Mouse (Mus musculus): Measurements from ENCODE around the gene Gja1. TPM values are rescaled to one million over a fixed set of nuclear protein-coding genes. Genes with fewer than 3 reads are reported as not detected.

Gene Gja1
- total and polyA plus RNA-seq, 3 experiments = 26.0 to 45.0 (median 31.2) TPM

GRCm38 (mm10) chr10:56379720-56380119 is 2.6 kb downstream of the Gja1 start:
- no peak overlapping the region for H3K27ac ChIP-seq (ENCODE audit: insufficient read depth, low read depth)
- dilution Hi-C loops (cut with MboI; ENCODE audit: extremely low pct_ligation_motif_present, extremely low pct_unique_long_range_greater_than_20kb, low sequenced_read_pairs) (no loop called here), in situ Hi-C loops (cut with MboI; ENCODE audit: low pct_ligation_motif_present, low pct_unique_long_range_greater_than_20kb, low sequenced_read_pairs) (loop anchor here (10.0 kb wide), 1 partner anchor 105 kb away; no protein-coding TSS in a partner anchor)
- peak overlapping the region; percentile 63 for H3K4me2 ChIP-seq (ENCODE audit: insufficient read depth, low read depth, poor library complexity, severe bottlenecking)
- no peaks in the 10 kb centered on the region for H3K27me3 ChIP-seq (replicated peaks)
- H3K79me2 ChIP-seq (replicated peaks; ENCODE audit: control insufficient read depth, extremely low read depth, insufficient read depth, poor library complexity, severe bottlenecking) = peaks cover 54% of the 10 kb centered on the region
- H3K4me1 ChIP-seq (ENCODE audit: control insufficient read depth in 1 of 2, insufficient read depth in 2 of 2) = peaks cover 2 to 10% of the 10 kb centered on the region in 2 experiments; a peak in 2 of 4 replicates
- DNase-seq (ENCODE audit: extremely low read depth) = no peak
- H3K9me3 ChIP-seq (replicated peaks; ENCODE audit: low read length) = no peaks in the 10 kb centered on the region
- H3K9ac ChIP-seq (ENCODE audit: insufficient read depth, low read depth) = peak overlapping the region; percentile 45; the same call in 1 of the 2 replicates
- H3K36me3 ChIP-seq (replicated peaks in 1 of 2; ENCODE audit: control insufficient read depth in 1 of 2, insufficient read depth in 1 of 2, low read length in 1 of 2) = peaks cover 0 to 3% of the 10 kb centered on the region in 2 experiments
- TF ChIP-seq BHLHE40 (IDR thresholded peaks at IDR 0.05; ENCODE audit: low read depth, low read length) (no peak), MAFK (IDR thresholded peaks at IDR 0.05; ENCODE audit: insufficient replicate concordance, low read length) (no peak), PAX5 (IDR thresholded peaks at IDR 0.05; ENCODE audit: low read length) (no peak), HCFC1 (IDR thresholded peaks at IDR 0.05; ENCODE audit: low read depth, low read length) (no peak), MAX (IDR thresholded peaks at IDR 0.05; ENCODE audit: low read length) (no peak), SMC3 (IDR thresholded peaks at IDR 0.05; ENCODE audit: low read depth, low read length) (no peak)
- peak overlapping the region; percentile 54 to 60 (median 59) for H3K4me3 ChIP-seq (replicated peaks in 1 of 3; ENCODE audit: low read depth in 2 of 3, low read length in 2 of 3, poor library complexity in 1 of 3)

GRCm38 (mm10) chr10:56385195-56386109 is 8.3 kb downstream of the Gja1 start:
- no peak for TF ChIP-seq MXI1 (IDR thresholded peaks at IDR 0.05; ENCODE audit: low read depth, low read length)
- no peak for TF ChIP-seq RAD21 (IDR thresholded peaks at IDR 0.05; ENCODE audit: low read depth, low read length)
- no peak for TF ChIP-seq MAZ (IDR thresholded peaks at IDR 0.05; ENCODE audit: low read depth, low read length)
- TF ChIP-seq MYC (IDR thresholded peaks at IDR 0.05; ENCODE audit: low read depth, low read length) = no peak
- no peak for TF ChIP-seq NRF1 (IDR thresholded peaks at IDR 0.05; ENCODE audit: low read depth, low read length)
- no peak for TF ChIP-seq SIN3A (IDR thresholded peaks at IDR 0.05; ENCODE audit: low read length)
- no peak for TF ChIP-seq JUN (IDR thresholded peaks at IDR 0.05; ENCODE audit: insufficient read depth, low read depth, low read length)
- no peak for TF ChIP-seq MAX (IDR thresholded peaks at IDR 0.05; ENCODE audit: low read length)
- no peak for TF ChIP-seq CHD1 (IDR thresholded peaks at IDR 0.05; ENCODE audit: low read depth, low read length)
- TF ChIP-seq TCF12 (IDR thresholded peaks at IDR 0.05; ENCODE audit: low read depth, low read length) = no peak
- Histone ChIP-seq H3K9me3 (replicated peaks; ENCODE audit: low read length) (no peaks in the 10 kb centered on the region), H3K36me3 (replicated peaks in 1 of 2; ENCODE audit: control insufficient read depth in 1 of 2, insufficient read depth in 1 of 2, low read length in 1 of 2) (peaks cover 13 to 24% of the 10 kb centered on the region in 2 experiments), H3K27ac (ENCODE audit: insufficient read depth, low read depth) (no peak overlapping the region), H3K4me2 (ENCODE audit: insufficient read depth, low read depth, poor library complexity, severe bottlenecking) (no peak overlapping the region), H3K4me3 (replicated peaks in 1 of 3; ENCODE audit: low read depth in 2 of 3, low read length in 2 of 3, poor library complexity in 1 of 3) (no peak overlapping the region), H3K4me1 (ENCODE audit: control insufficient read depth in 1 of 2, insufficient read depth in 2 of 2) (peaks cover 2 to 10% of the 10 kb centered on the region in 2 experiments; a peak in 2 of 4 replicates), H3K79me2 (replicated peaks; ENCODE audit: control insufficient read depth, extremely low read depth, insufficient read depth, poor library complexity, severe bottlenecking) (peaks cover 51% of the 10 kb centered on the region), H3K27me3 (replicated peaks) (no peaks in the 10 kb centered on the region), H3K9ac (ENCODE audit: insufficient read depth, low read depth) (no peak overlapping the region)
- in situ Hi-C loops (cut with MboI; ENCODE audit: low pct_ligation_motif_present, low pct_unique_long_range_greater_than_20kb, low sequenced_read_pairs) = loop anchor here (10.0 kb wide), 1 partner anchor 99 kb away; no protein-coding TSS in a partner anchor
- dilution Hi-C loops (cut with MboI; ENCODE audit: extremely low pct_ligation_motif_present, extremely low pct_unique_long_range_greater_than_20kb, low sequenced_read_pairs) = no loop called here
- DNase-seq (ENCODE audit: extremely low read depth) = no peak

Measured in CH12.LX (cell line).